Mouse (Mus musculus) C2C12 (cell line): ENCODE data around the gene Znhit3. TPM values are rescaled to one million over a fixed set of nuclear protein-coding genes. Genes with fewer than 3 reads are reported as not detected.
A peak's percentile ranks its signal among the peaks of the same experiment; 100 is the strongest.

Source experiments
- H3K27me3 ChIP-seq: one replicate; pipeline ENCODE4 v1.6.1; 2011; ENCODE audit not compliant: control insufficient read depth, insufficient read depth, insufficient read length
- H3K36me3 ChIP-seq: one replicate; pipeline ENCODE4 v1.6.1; 2011; ENCODE audit not compliant: control insufficient read depth, insufficient read depth
- H3K4me3 ChIP-seq: one replicate; pipeline ENCODE4 v1.5.1; 2011; ENCODE audit warnings: mild to moderate bottlenecking, control low read depth; ENCODE audit not compliant: poor library complexity, insufficient read depth, severe bottlenecking
- H3K79me2 ChIP-seq: one replicate; pipeline ENCODE4 v1.6.1; 2011; ENCODE audit not compliant: control insufficient read depth, insufficient read depth
- H3K79me3 ChIP-seq: one replicate; pipeline ENCODE4 v1.6.1; 2011; ENCODE audit warnings: low read depth, control low read depth
- H3ac ChIP-seq: one replicate; pipeline ENCODE3; 2011; ENCODE audit warnings: low read depth; ENCODE audit not compliant: control insufficient read depth, insufficient read length
- CEBPB ChIP-seq: IDR thresholded peaks from one replicate; pipeline ENCODE4 v1.6.1; 2011; ENCODE audit warnings: low read depth, mild to moderate bottlenecking, control low read depth, moderate library complexity
- CTCF ChIP-seq: IDR thresholded peaks from one replicate; pipeline ENCODE4 v1.5.1; 2011; ENCODE audit not compliant: control insufficient read depth, insufficient read depth, insufficient read length
- FOSL1 ChIP-seq: IDR thresholded peaks from one replicate; pipeline ENCODE4 v1.8.0; 2011; ENCODE audit warnings: mild to moderate bottlenecking, low read length; ENCODE audit not compliant: poor library complexity, insufficient read depth, severe bottlenecking
- MAX ChIP-seq: IDR thresholded peaks from one replicate; pipeline ENCODE4 v1.6.1; 2011; ENCODE audit warnings: mild to moderate bottlenecking, control low read depth
- MYOD1 ChIP-seq: IDR thresholded peaks from one replicate; pipeline ENCODE4 v1.6.1; 2011; ENCODE audit warnings: low read depth; ENCODE audit not compliant: control insufficient read depth, insufficient read length
- MYOG ChIP-seq: IDR thresholded peaks from one replicate; pipeline ENCODE4 v1.6.1; 2011; ENCODE audit not compliant: control insufficient read depth, insufficient read length; ENCODE audit errors: extremely low read depth
- USF1 ChIP-seq: IDR thresholded peaks from one replicate; pipeline ENCODE4 v1.6.1; 2011; ENCODE audit warnings: low read depth, mild to moderate bottlenecking, control low read depth, moderate library complexity
- long read RNA-seq, 2 experiments: library from polyadenylated mRNA; unstranded; transcript quantifications; one replicate each; pipeline ENCODE4 v2.0.0; 2019 to 2020
- polyA plus RNA-seq: library from polyadenylated mRNA; unstranded; fragments of >200 nt; fragmentation: generic; extraction: Trizol; gene quantifications from one replicate; pipeline ENCODE4 v1.2.1, GENCODE M21; 2012; ENCODE audit warnings: missing spikeins

The Znhit3 gene
- 39.2 TPM for polyA plus RNA-seq
- long read RNA-seq, experiment 1, transcript Znhit3-201 (5 exons, 998 nt): major isoform, 29 of 29 reads
- long read RNA-seq, experiment 1, partial matches to known transcripts: 0 of 29 reads
- long read RNA-seq, experiment 1, other reads (novel, unspliced or antisense): 0 of 29 reads
- long read RNA-seq, experiment 2, transcript Znhit3-201 (5 exons, 998 nt): major isoform, 14 of 16 reads
- long read RNA-seq, experiment 2, partial matches to known transcripts: 1 of 16 reads
- long read RNA-seq, experiment 2, other reads (novel, unspliced or antisense): 1 of 16 reads

DNA sequence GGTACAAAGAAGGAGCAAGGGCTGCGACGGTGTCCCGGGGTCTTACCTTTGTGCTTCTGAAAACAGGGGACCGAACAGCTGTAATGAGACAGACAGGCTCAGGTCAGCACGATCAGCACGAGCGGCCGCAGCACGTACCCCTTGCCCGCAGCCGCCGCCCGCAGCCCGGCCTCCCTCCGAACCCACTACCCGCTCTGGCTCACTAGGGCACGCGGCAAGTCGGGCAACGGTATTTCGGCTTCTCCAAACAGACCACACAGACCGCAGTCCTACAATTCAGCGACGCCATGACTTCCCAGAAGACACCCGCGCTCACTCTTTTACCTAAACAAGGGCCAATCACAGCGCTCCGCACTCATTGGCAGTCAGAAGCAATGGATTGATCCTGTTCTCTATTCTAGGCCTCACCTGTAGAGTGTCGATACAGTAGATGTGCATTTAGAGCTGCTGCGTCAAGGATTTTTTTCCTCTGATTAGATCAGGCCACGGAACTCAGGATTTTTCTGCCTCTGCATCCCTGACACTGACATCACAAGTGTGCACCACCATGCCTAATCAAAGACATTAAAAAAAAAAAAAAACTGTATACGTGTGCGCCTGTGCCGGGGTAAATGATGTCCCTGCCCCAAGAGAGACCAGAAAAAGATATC lies at the start of gene Znhit3:
Gene Znhit3, minus strand, starts transcription at position 314 of the 650 bp plus-strand sequence.
- H3K4me3 ChIP-seq: peak within 1 kb of the TSS; percentile 77
- peaks cover 12% of the 10 kb centered on the region for H3K79me3 ChIP-seq
- H3K36me3 ChIP-seq: peaks cover 21% of the 10 kb centered on the region
- TF ChIP-seq USF1 (no peak), MAX (peak; percentile 81), CEBPB (no peak)
- no peaks in the 10 kb centered on the region for H3K27me3 ChIP-seq
- H3ac ChIP-seq: peak within 1 kb of the TSS; percentile 79
- peaks cover 23% of the 10 kb centered on the region for H3K79me2 ChIP-seq

DNA sequence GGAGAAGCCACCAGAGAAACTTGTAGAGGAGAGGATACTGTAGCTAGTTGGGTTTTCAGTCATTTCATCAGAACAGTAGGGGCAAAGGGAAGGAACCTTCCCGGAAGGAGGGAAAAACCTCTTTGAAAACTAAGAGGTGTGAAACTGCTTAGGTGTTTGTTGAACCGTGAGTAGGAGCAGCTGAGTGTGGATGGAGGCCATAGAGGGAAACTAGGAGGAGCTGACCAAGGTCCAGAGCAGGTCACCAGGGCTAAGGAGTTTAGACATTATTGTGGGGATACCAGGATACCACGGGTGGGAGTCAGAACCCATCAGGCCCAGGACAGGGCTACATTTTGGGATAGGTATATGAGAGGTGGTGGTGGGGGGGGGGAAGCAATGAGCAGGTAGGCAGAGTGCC lies 47.4 kb upstream of the Znhit3 start:
- TF ChIP-seq USF1 (no peak), FOSL1 (no peak), MAX (no peak), CTCF (no peak), MYOD1 (no peak)
- H3K4me3 ChIP-seq: no peak overlapping the region
- H3K79me2 ChIP-seq: no peaks in the 10 kb centered on the region
- no peaks in the 10 kb centered on the region for H3K79me3 ChIP-seq
- H3K27me3 ChIP-seq: peaks cover 47% of the 10 kb centered on the region
- H3ac ChIP-seq: no peak overlapping the region
- H3K36me3 ChIP-seq: no peaks in the 10 kb centered on the region

DNA sequence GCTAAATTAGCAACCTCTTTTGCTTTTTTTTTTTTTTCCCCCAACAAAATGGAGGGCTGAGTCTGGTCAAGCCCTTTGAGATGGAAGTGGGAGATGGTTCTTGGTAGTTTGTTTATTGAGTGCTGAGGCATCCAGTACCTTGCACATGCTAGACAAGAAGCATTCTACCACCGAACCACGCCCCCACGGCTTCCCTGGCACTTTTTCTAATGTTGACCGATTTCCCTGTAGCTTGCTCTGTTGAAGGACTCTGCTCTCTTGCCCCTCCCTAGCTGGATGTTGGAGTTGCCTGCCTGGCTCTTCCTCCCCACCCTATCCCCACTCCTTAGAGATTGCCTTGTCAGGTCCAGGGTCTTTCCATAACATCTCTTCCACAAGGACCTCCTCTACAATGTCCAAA lies 46.4 kb upstream of the Znhit3 start:
- no peaks in the 10 kb centered on the region for H3K79me3 ChIP-seq
- no peak overlapping the region for H3K4me3 ChIP-seq
- TF ChIP-seq MYOD1: no peak
- TF ChIP-seq USF1: no peak
- no peak for TF ChIP-seq CTCF
- no peak for TF ChIP-seq CEBPB
- TF ChIP-seq MAX: no peak
- no peak for TF ChIP-seq MYOG
- TF ChIP-seq FOSL1: no peak
- H3K79me2 ChIP-seq: no peaks in the 10 kb centered on the region
- no peaks in the 10 kb centered on the region for H3K36me3 ChIP-seq
- peaks cover 57% of the 10 kb centered on the region for H3K27me3 ChIP-seq
- no peak overlapping the region for H3ac ChIP-seq

DNA sequence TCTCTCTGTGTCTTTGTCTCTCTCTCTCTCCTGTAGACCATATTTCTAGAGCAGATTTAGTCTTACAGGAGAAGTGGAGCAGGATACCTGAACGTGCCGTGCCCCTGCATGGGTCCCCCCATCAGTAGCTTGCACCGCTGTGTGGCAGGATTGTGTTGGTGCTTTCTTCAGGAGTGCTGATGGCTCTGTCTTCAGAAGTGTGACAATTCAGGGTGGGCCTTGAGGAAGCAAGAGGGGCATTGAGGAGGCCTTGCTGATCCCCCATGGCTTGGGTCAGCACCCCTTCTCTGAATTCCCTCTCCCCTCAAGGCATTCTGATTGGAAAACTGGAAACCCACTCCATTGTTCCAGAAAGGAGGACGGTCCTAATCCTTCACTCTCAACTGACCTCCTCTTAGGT lies 45.4 kb upstream of the Znhit3 start:
- H3K36me3 ChIP-seq: no peaks in the 10 kb centered on the region
- H3K79me3 ChIP-seq: no peaks in the 10 kb centered on the region
- H3K4me3 ChIP-seq: no peak overlapping the region
- no peak overlapping the region for H3ac ChIP-seq
- TF ChIP-seq USF1: no peak
- no peak for TF ChIP-seq CEBPB
- no peak for TF ChIP-seq MYOD1
- TF ChIP-seq MYOG: no peak
- no peak for TF ChIP-seq MAX
- TF ChIP-seq FOSL1: no peak
- peaks cover 65% of the 10 kb centered on the region for H3K27me3 ChIP-seq
- H3K79me2 ChIP-seq: no peaks in the 10 kb centered on the region

DNA sequence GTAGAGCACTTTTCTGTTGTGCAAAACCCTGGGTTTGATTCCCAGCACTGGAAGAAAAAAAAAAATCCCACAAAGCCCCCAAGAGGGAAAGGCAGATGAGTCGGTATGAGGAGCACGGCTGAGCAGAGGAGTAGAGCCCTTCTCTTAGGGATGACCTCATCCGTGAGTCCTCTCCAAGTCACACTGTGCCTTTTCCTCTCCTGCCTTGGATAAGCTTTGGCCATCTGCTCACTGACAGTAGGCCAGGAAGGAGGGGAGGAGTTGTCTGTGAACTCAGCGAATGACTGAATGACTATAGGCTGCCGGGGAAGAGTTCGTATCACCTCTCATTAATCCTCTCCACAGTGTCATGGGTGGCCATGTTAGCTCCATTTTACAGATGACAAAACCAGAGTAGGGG lies 44.6 kb upstream of the Znhit3 start:
- no peak for TF ChIP-seq USF1
- no peak for TF ChIP-seq FOSL1
- TF ChIP-seq MYOD1: no peak
- TF ChIP-seq CTCF: no peak
- TF ChIP-seq MAX: no peak
- TF ChIP-seq CEBPB: no peak
- TF ChIP-seq MYOG: no peak
- Histone ChIP-seq H3K79me2 (no peaks in the 10 kb centered on the region), H3K27me3 (peaks cover 67% of the 10 kb centered on the region), H3K36me3 (no peaks in the 10 kb centered on the region), H3K79me3 (no peaks in the 10 kb centered on the region), H3K4me3 (no peak overlapping the region), H3ac (no peak overlapping the region)

DNA sequence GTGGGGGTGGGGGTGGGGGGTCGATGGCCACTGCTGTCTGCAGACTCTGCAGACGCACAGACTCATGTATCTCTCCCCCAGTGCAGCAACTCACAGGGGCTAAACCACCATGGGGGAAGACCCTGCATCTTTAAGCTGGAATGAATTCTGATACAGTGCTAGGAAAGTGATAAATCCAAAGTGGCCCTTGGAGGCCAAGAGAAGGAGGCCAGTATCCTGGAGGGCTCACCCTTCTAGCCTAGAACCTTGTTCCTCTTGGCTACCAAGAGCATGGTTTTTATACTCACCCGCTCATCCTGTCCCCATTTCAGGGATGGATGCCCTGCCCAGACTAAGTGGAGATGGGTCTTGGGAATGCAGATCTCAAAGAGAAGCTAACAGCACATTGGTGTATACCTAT lies 44.1 kb upstream of the Znhit3 start:
- Histone ChIP-seq H3K27me3 (peaks cover 65% of the 10 kb centered on the region), H3ac (no peak overlapping the region), H3K4me3 (no peak overlapping the region), H3K36me3 (no peaks in the 10 kb centered on the region), H3K79me3 (no peaks in the 10 kb centered on the region), H3K79me2 (no peaks in the 10 kb centered on the region)
- TF ChIP-seq MAX (no peak), MYOD1 (no peak)
